Mouse (Mus musculus): Measurements from ENCODE around the gene Tspan10.

The Tspan10 gene

DNA sequence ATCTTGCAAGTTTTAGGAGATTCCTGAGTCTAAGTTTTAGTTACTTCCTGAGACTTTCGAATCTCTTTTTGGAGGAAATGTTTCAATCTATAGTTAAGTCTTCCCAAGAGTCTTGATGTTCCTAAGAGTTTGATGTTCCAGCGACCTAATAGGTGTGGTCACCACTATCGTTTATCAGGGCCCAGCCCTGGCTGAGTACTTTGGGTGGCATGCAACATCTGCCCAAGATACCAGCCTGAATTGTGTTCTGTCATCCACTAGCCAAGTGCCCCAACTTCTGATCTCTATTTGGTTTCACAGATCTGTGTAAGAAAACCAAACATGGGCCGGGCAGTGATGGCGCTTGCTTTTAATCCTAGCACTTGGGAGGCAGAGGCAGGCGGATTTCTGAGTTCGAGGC, 13.0 kb downstream of the Tspan10 start:
- DNase-seq (ENCODE audit: low read depth), result no peak

- DNase-seq (ENCODE audit: low read depth), result no peak
Measured at GRCm38 (mm10) chr11:120457370-120457769, 14.9 kb downstream of the Tspan10 start.

DNA sequence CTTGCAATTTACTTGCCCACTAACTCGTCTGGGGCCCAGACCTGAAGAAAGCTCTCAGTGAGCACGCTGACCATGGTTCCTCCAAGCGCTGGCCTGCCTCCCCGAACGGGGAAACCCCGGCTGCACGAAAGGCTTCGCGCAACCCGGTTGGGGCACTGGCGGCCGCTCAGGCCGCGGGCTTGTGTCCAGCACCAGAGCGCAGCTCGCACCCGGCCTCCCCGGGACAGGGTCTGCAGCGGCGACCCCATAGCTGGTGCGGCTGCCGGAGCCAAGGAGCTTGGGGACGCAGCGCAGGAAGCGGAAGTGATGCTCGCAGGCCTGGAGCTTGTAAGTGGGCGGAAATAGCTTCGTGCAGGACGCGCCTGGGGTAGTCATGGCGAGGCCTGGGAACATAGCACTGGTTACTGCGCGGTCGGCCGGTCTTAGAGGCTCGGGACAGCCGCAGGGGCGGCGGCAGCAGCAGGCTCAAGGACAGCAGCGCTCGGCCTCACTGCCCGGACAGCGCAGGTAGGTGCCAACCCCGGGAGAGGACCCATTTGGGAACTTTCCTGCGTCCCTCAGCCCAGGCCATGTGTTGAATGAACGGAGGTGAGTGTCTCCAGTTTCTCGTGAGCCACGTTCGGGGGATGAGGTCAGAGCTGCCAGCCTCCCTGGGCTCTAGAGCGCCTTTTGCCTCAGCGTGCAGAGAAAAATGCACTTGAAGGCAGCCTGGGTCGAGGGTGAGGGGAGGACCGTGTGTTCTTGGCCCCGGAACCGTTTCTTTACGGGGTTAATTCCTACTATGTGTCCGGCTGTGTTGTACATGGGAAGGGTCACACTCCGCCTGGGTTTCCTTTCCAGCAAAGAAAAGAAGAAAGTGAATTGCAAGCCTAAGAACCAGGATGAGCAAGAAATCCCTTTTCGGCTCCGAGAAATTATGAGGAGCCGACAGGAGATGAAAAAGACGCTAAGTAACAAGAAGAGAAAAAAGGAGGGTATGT, 15.6 kb downstream of the Tspan10 start, which contains the start of the genes Oxld1 and Ccdc137:
TSS of gene Oxld1 (minus strand) at position 297 of the 980 bp plus-strand sequence.
TSS of gene Ccdc137 (plus strand) at position 344 of the 980 bp plus-strand sequence.
- DNase-seq (ENCODE audit: low read depth), result peak; percentile 71

- no peak for DNase-seq (ENCODE audit: low read depth)
Measured at GRCm38 (mm10) chr11:120458847-120459597, 16.6 kb downstream of the Tspan10 start.

GRCm38 (mm10) chr11:120463536-120463935, 21.1 kb downstream of the Tspan10 start:
- DNase-seq (ENCODE audit: low read depth), result no peak

DNA sequence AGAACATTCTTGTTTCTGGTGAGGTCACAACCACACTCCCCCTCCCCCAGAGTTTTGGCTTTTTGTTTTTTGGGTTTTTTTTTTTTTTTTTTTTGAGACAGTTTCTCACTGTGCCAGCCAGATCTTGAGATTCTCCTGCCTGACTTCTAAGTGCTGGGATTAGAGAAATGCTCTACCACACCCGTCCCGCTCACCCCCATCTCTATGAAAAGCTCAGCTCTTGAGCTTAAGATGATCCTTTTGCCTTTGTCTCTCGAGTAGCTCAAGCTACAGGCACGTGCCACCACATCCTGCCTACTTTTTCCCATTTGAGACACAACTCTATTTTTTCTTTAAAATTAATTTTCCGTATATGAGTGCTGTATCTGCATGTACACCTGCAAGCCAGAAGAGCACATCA, 21.9 kb downstream of the Tspan10 start:
- DNase-seq (ENCODE audit: low read depth), result no peak

- DNase-seq (ENCODE audit: low read depth), result no peak
Measured at GRCm38 (mm10) chr11:120465521-120465920, 23.1 kb downstream of the Tspan10 start.

DNA sequence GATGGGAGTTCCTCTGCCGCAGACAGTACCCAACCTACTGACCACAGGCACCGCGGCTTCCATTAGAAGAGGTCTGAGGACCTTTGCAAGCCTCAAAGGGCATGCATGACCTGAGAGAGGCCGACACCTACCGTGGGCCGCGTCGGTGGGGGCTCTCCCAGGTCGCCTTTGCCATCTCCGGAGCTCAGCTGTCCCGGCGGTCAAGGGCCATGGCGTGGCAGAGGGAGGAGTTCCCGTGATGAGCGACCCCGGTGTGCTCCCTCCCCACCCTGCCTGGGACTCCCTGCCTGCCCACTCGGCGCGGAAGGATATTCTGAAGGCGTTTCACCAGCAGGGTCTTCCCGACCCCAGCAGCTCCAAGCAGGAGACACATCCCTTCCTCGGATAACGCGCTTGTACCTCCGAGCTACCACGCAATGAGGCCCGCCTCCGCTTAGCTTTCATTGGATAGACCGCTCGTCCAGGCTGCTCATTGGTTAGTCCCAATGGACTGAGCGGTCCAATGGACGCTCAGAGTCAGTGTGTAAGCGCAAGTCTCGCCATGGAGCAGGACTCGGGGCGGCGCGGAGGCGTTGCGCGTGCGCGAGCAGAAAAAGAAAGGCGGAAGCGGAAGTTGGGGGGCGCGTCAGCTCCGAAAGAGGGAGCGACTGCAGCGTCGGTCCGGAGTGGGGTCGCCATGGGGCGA, 24.7 kb downstream of the Tspan10 start, which contains the start of gene Arl16:
TSS of gene Arl16 (minus strand) at position 557 of the 685 bp plus-strand sequence.
- peak; percentile 97 for DNase-seq (ENCODE audit: low read depth)

DNA sequence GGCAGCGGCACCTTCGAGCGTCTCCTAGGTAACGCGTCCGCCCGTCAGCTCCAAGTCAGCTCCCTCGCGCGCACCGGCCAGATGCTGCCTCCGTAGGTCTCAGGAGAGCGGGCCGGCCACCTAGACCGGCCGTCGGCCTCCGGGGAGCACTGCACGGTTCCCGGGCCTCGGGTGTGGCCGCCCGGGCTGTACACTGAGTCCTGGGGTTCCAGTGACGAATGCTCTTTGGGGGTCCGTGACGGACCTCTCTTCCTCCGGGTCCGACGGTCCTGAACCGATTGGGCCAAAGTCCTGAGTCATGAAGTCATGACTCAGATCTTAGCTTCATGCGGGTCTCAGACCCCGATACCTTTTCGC, 25.3 kb downstream of the Tspan10 start:
- no peak for DNase-seq (ENCODE audit: low read depth)

DNA sequence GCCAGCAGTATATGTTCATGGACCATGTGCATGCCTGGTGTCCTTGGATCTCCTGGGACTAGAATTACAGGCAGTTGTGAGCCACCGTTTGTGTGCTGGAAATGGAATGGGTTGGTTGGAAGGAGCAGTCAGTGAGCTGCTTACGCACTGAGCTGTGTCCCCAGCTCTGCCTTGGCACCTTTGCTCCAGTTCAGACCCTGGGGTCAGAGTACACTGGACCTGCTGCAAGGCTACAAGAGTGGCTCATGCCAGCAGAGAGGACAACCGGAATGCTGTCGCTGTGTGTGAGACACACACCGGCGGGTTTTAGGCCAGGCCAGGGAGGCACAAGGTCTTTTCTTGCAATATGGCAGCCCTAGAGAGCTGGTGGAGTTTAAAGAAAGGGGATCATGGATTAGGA, 29.6 kb downstream of the Tspan10 start:
- DNase-seq (ENCODE audit: low read depth), result no peak

- DNase-seq (ENCODE audit: low read depth), result no peak
Measured at GRCm38 (mm10) chr11:120483448-120483934, 41.0 kb downstream of the Tspan10 start.

GRCm38 (mm10) chr11:120484265-120484981, 42.0 kb downstream of the Tspan10 start, which contains the start of gene Mrpl12:
TSS of gene Mrpl12 (plus strand) at chr11:120484613.
- DNase-seq (ENCODE audit: low read depth), result peak; percentile 91

- no peak for DNase-seq (ENCODE audit: low read depth)
Measured at GRCm38 (mm10) chr11:120485251-120485650, 42.8 kb downstream of the Tspan10 start.

- no peak for DNase-seq (ENCODE audit: low read depth)
Measured at GRCm38 (mm10) chr11:120488516-120488915, 46.1 kb downstream of the Tspan10 start.

DNA sequence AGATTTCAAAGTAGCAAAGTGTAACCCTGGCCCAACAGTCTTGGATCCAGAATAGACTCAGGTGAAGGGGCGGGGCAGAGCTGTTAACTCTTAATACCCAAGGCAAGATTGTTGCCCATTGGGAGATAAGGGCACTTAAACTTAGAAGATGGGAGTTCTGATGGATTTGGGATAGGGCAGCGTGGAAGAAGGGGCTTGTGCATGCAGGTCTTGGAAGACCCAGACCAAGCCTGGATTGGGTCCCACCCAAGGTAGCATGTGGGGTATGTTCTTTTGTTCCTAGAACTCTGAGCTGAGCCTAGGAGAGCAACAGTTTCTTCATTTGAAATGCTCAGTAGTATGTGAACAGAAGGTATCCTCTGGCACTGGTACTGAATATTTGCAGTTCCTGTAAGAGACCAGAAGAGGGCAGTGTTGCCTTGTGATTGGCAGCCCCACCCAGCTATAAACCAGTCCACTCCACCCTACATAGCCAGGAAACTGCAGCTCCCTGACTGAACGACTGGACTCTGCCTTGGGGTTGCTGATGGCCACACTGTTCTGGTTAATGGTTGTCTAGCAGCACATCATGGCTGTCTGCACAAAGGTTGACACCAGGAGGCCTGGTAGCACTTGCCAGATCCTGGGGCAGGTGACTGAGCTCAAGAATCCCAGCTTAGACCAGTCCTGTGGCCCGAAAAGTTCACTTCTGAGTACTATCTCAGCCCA, 46.8 kb downstream of the Tspan10 start:
- DNase-seq (ENCODE audit: low read depth), result peak; percentile 77

GRCm38 (mm10) chr11:120490291-120491046, 48.0 kb downstream of the Tspan10 start:
- no peak for DNase-seq (ENCODE audit: low read depth)

- peak; percentile 73 for DNase-seq (ENCODE audit: low read depth)
Measured at GRCm38 (mm10) chr11:120491317-120492023, 49.0 kb downstream of the Tspan10 start, which contains the start of gene Slc25a10. TSS of gene Slc25a10 (plus strand) at chr11:120491840.

- DNase-seq (ENCODE audit: low read depth), result no peak
Measured at GRCm38 (mm10) chr11:120492024-120492877, 49.8 kb downstream of the Tspan10 start.
